ENCODE assay signal across 29 mouse cellular contexts in genomic region chr16:80834532-80834931, GRCm38 (mm10).
DNase-seq lines count a peak whose midpoint lies in the region; ATAC-seq lines count a peak whose summit lies in the region.
"Had no signal": no experiment of that assay in that cellular context is flagged by ENCODE, and none has a peak within 500 bp of the region (broad histone marks: within the 10 kb centered on the region; RNA-seq: fewer than 3 reads in every experiment).

No protein-coding gene starts in this region.

- no peak overlapping the region for H3K9ac ChIP-seq in hindbrain, embryonic 16.5 days (ENCODE audit: low read depth, low read length)
- H3K9ac ChIP-seq in hindbrain, embryonic 11.5 days (ENCODE audit: low read depth, low read length): no peak overlapping the region
- no peak overlapping the region for H3K9ac ChIP-seq in midbrain, embryonic 14.5 days (replicated peaks; ENCODE audit: low read length)
- H3K9ac ChIP-seq in neural tube, embryonic 15.5 days (replicated peaks): no peak overlapping the region
- H3K9ac ChIP-seq: embryonic facial prominence, embryonic 13.5 days; embryonic facial prominence, embryonic 15.5 days; forebrain, embryonic 12.5 days had no signal

- H3K4me2 ChIP-seq in hindbrain, embryonic 16.5 days (ENCODE audit: low read length): no peak overlapping the region
- H3K4me2 ChIP-seq in hindbrain, embryonic 11.5 days (replicated peaks; ENCODE audit: low read depth, low read length): no peak overlapping the region
- no peak overlapping the region for H3K4me2 ChIP-seq in midbrain, embryonic 14.5 days (ENCODE audit: low read length)
- H3K4me2 ChIP-seq in neural tube, embryonic 15.5 days: no peak overlapping the region
- H3K4me2 ChIP-seq: embryonic facial prominence, embryonic 13.5 days; embryonic facial prominence, embryonic 15.5 days; forebrain, embryonic 12.5 days had no signal

- H3K36me3 ChIP-seq in hindbrain, embryonic 16.5 days (ENCODE audit: control insufficient read depth, insufficient read depth, low read length): no peaks in the 10 kb centered on the region
- no peaks in the 10 kb centered on the region for H3K36me3 ChIP-seq in hindbrain, embryonic 11.5 days (ENCODE audit: control insufficient read depth, insufficient read depth, low read length)
- H3K36me3 ChIP-seq in midbrain, embryonic 14.5 days (ENCODE audit: control insufficient read depth, insufficient read depth, low read length): no peaks in the 10 kb centered on the region
- H3K36me3 ChIP-seq in midbrain, embryonic 10.5 days: no peaks in the 10 kb centered on the region
- H3K36me3 ChIP-seq in neural tube, embryonic 15.5 days: no peaks in the 10 kb centered on the region
- H3K36me3 ChIP-seq: embryonic facial prominence, embryonic 13.5 days; embryonic facial prominence, embryonic 15.5 days; forebrain, embryonic 10.5 days; forebrain, embryonic 12.5 days; G1E had no signal

- no peak overlapping the region for H3K4me3 ChIP-seq in hindbrain, embryonic 16.5 days (ENCODE audit: low read length)
- H3K4me3 ChIP-seq in hindbrain, embryonic 11.5 days (ENCODE audit: low read depth, low read length): no peak overlapping the region
- H3K4me3 ChIP-seq in midbrain, embryonic 14.5 days (replicated peaks; ENCODE audit: low read depth, low read length): no peak overlapping the region
- no peak overlapping the region for H3K4me3 ChIP-seq in midbrain, embryonic 10.5 days
- H3K4me3 ChIP-seq in neural tube, embryonic 15.5 days (replicated peaks): no peak overlapping the region
- H3K4me3 ChIP-seq: embryonic facial prominence, embryonic 13.5 days; embryonic facial prominence, embryonic 15.5 days; erythroblast, embryonic 14.5 days; forebrain, embryonic 10.5 days; forebrain, embryonic 12.5 days had no signal

- H3K4me1 ChIP-seq in hindbrain, embryonic 16.5 days (ENCODE audit: control insufficient read depth, insufficient read depth, low read depth, low read length): no peaks in the 10 kb centered on the region
- no peaks in the 10 kb centered on the region for H3K4me1 ChIP-seq in hindbrain, embryonic 11.5 days (replicated peaks; ENCODE audit: control insufficient read depth, insufficient read depth, low read length)
- H3K4me1 ChIP-seq in midbrain, embryonic 14.5 days (ENCODE audit: control insufficient read depth, insufficient read depth, low read length): no peaks in the 10 kb centered on the region
- no peaks in the 10 kb centered on the region for H3K4me1 ChIP-seq in midbrain, embryonic 10.5 days
- no peaks in the 10 kb centered on the region for H3K4me1 ChIP-seq in neural tube, embryonic 15.5 days
- H3K4me1 ChIP-seq: embryonic facial prominence, embryonic 13.5 days; embryonic facial prominence, embryonic 15.5 days; forebrain, embryonic 10.5 days; forebrain, embryonic 12.5 days had no signal

- H3K27me3 ChIP-seq in hindbrain, embryonic 16.5 days (replicated peaks; ENCODE audit: control insufficient read depth, insufficient read depth, low read length): no peaks in the 10 kb centered on the region
- no peaks in the 10 kb centered on the region for H3K27me3 ChIP-seq in hindbrain, embryonic 11.5 days (ENCODE audit: control insufficient read depth, insufficient read depth, low read length)
- H3K27me3 ChIP-seq in midbrain, embryonic 14.5 days (ENCODE audit: control insufficient read depth, insufficient read depth, low read length): no peaks in the 10 kb centered on the region
- no peaks in the 10 kb centered on the region for H3K27me3 ChIP-seq in midbrain, embryonic 10.5 days (ENCODE audit: low read depth, poor library complexity, severe bottlenecking)
- H3K27me3 ChIP-seq in neural tube, embryonic 15.5 days (replicated peaks): no peaks in the 10 kb centered on the region
- H3K27me3 ChIP-seq: CH12.LX; embryonic facial prominence, embryonic 13.5 days; embryonic facial prominence, embryonic 15.5 days; forebrain, embryonic 12.5 days; Patski had no signal

- H3K27ac ChIP-seq in hindbrain, embryonic 16.5 days (ENCODE audit: low read depth, low read length): no peak overlapping the region
- no peak overlapping the region for H3K27ac ChIP-seq in hindbrain, embryonic 11.5 days (ENCODE audit: low read depth, low read length)
- H3K27ac ChIP-seq in midbrain, embryonic 14.5 days (replicated peaks; ENCODE audit: low read depth, low read length): no peak overlapping the region
- no peak overlapping the region for H3K27ac ChIP-seq in midbrain, embryonic 10.5 days (replicated peaks)
- no peak overlapping the region for H3K27ac ChIP-seq in neural tube, embryonic 15.5 days (replicated peaks)
- H3K27ac ChIP-seq: embryonic facial prominence, embryonic 13.5 days; embryonic facial prominence, embryonic 15.5 days; forebrain, embryonic 10.5 days; forebrain, embryonic 12.5 days had no signal

- ATAC-seq in hindbrain, embryonic 16.5 days: peak; percentile 61
- no peak for ATAC-seq in hindbrain, embryonic 11.5 days (ENCODE audit: low FRiP score)
- ATAC-seq in midbrain, embryonic 14.5 days (ENCODE audit: low FRiP score, low TSS enrichment): no peak
- ATAC-seq in neural tube, embryonic 15.5 days (ENCODE audit: low FRiP score): peak; percentile 80
- ATAC-seq: activated CD4-positive, CD25-positive, alpha-beta regulatory T cell, adult 4 months; CD4-positive, CD25-positive, alpha-beta regulatory T cell, adult 4 months; forebrain, embryonic 14.5 days; forebrain, embryonic 16.5 days; Patski had no signal

- H3K9me3 ChIP-seq in hindbrain, embryonic 16.5 days (ENCODE audit: control insufficient read depth, low read length): no peaks in the 10 kb centered on the region
- no peaks in the 10 kb centered on the region for H3K9me3 ChIP-seq in hindbrain, embryonic 11.5 days (ENCODE audit: control insufficient read depth, low read length)
- H3K9me3 ChIP-seq in midbrain, embryonic 14.5 days (ENCODE audit: control insufficient read depth, low read length): no peaks in the 10 kb centered on the region
- H3K9me3 ChIP-seq in midbrain, embryonic 10.5 days (replicated peaks): no peaks in the 10 kb centered on the region
- H3K9me3 ChIP-seq in neural tube, embryonic 15.5 days (replicated peaks): no peaks in the 10 kb centered on the region
- H3K9me3 ChIP-seq: embryonic facial prominence, embryonic 13.5 days; embryonic facial prominence, embryonic 15.5 days; forebrain, embryonic 10.5 days; forebrain, embryonic 12.5 days; G1E had no signal

- no peak for DNase-seq in hindbrain, embryonic 11.5 days (ENCODE audit: low spot score)
- DNase-seq in midbrain, embryonic 14.5 days: peak; percentile 6
- DNase-seq in midbrain, embryonic 10.5 days (ENCODE audit: low spot score): no peak
- no peak for DNase-seq in neural tube, embryonic 10.5 days (ENCODE audit: extremely low spot score, low spot score)
- DNase-seq: adrenal gland, adult 8-10 months; adrenal gland, postnatal 14 days; adrenal gland, postnatal 36 days; B cell, adult 2 months; cerebellum, adult 11 months; cerebellum, adult 18-20 months; cerebellum, adult 8-10 months; cerebellum, adult 9-11 months; cerebellum, postnatal 14 days; cerebellum, postnatal 36 days; embryo, embryonic 11 days had no signal

- 69% methylated on average over 4 of the region's 4 CpGs for WGBS in hindbrain, embryonic 16.5 days
- 85% methylated on average over 4 of the region's 4 CpGs for WGBS in hindbrain, embryonic 11.5 days
- 83% methylated on average over 4 of the region's 4 CpGs for WGBS in midbrain, embryonic 14.5 days
- 87% methylated on average over 4 of the region's 4 CpGs for WGBS in midbrain, embryonic 10.5 days
- WGBS in neural tube, embryonic 15.5 days: 61% methylated on average over 4 of the region's 4 CpGs

Comparison
In these comparisons a context has a peak if more than half of its experiments do, and no peak if none do; other contexts are left out.
1. ATAC-seq: peak in hindbrain, embryonic 16.5 days (single experiment) and neural tube, embryonic 15.5 days (single experiment); none in hindbrain, embryonic 11.5 days (single experiment) and midbrain, embryonic 14.5 days (single experiment).